Mouse (Mus musculus) thymus, adult 2 months (tissue): Measurements from ENCODE around the gene Cfap46. TPM values are rescaled to one million over a fixed set of nuclear protein-coding genes. Genes with fewer than 3 reads are reported as not detected.

Source experiments
- DNase-seq: peaks from one replicate; pipeline ENCODE4 v3.0.0; 2021
- H3K27ac ChIP-seq: fragments of 200-500 bp; 2 replicates; pipeline ENCODE4 v1.5.1; 2012; ENCODE audit warnings: low read length, control low read depth; ENCODE audit not compliant: control insufficient read depth, insufficient read depth
- H3K27me3 ChIP-seq: fragments of 200-500 bp; 2 replicates; pipeline ENCODE4 v1.6.1; 2012; ENCODE audit warnings: mild to moderate bottlenecking, low read length, moderate library complexity, mixed read lengths; ENCODE audit not compliant: control insufficient read depth, insufficient read depth
- H3K36me3 ChIP-seq: fragments of 200-500 bp; 2 replicates; pipeline ENCODE4 v1.6.1; 2012; ENCODE audit warnings: mild to moderate bottlenecking, low read length, moderate library complexity; ENCODE audit not compliant: control insufficient read depth, insufficient read depth
- H3K4me1 ChIP-seq: fragments of 200-500 bp; replicated peaks from 2 replicates; pipeline ENCODE4 v1.6.1; 2012; ENCODE audit warnings: low read length; ENCODE audit not compliant: control insufficient read depth, insufficient read depth
- H3K4me3 ChIP-seq: fragments of 200-500 bp; 2 replicates; pipeline ENCODE4 v1.5.1; 2012; ENCODE audit warnings: mild to moderate bottlenecking, low read length, control low read depth, moderate library complexity; ENCODE audit not compliant: control insufficient read depth, insufficient read depth
- CTCF ChIP-seq: fragments of 200-500 bp; IDR thresholded peaks from 2 replicates; pipeline ENCODE4 v1.5.1; 2012; ENCODE audit warnings: mild to moderate bottlenecking, control low read depth, low read length, moderate library complexity, borderline replicate concordance; ENCODE audit not compliant: control insufficient read depth, poor library complexity, insufficient read depth; ENCODE audit errors: extremely low read depth
- POLR2A ChIP-seq: fragments of 200-500 bp; IDR thresholded peaks from 2 replicates; pipeline ENCODE4 v1.6.1; 2012; ENCODE audit warnings: mild to moderate bottlenecking, low read length, control low read depth, moderate library complexity; ENCODE audit not compliant: control insufficient read depth, poor library complexity, insufficient read depth; ENCODE audit errors: extremely low read depth
- WGBS: fragments of 180-500 bp; shearing (Covaris S2); methylation state at CpG from one replicate; pipeline ENCODE4 v1.1.7; 2018; 5-methylcytosine and 5-hydroxymethylcytosine counted together
- polyA plus RNA-seq: library from polyadenylated mRNA; depleted of rRNA; stranded (reverse); fragments of >200 nt; gene quantifications from 2 replicates; pipeline ENCODE4 v1.2.3, GENCODE M21; 2012

Gene Cfap46
- polyA plus RNA-seq, 1 experiment = 0.36 TPM

- DNase-seq = no peak
- Histone ChIP-seq H3K4me3 (no peak overlapping the region), H3K36me3 (no peaks in the 10 kb centered on the region), H3K27me3 (no peaks in the 10 kb centered on the region), H3K27ac (no peak overlapping the region), H3K4me1 (no peaks in the 10 kb centered on the region)
- TF ChIP-seq CTCF = no peak
- TF ChIP-seq POLR2A = no peak
- 74% methylated on average over 9 of the region's 9 CpGs for WGBS
These were observed 58.5 kb downstream of the Cfap46 start for GRCm38 (mm10) chr7:139625156-139625555.

GRCm38 (mm10) chr7:139622568-139622967, 61.0 kb downstream of the Cfap46 start:
- Histone ChIP-seq H3K4me3 (no peak overlapping the region), H3K4me1 (no peaks in the 10 kb centered on the region), H3K27ac (no peak overlapping the region), H3K27me3 (no peaks in the 10 kb centered on the region), H3K36me3 (no peaks in the 10 kb centered on the region)
- WGBS = 92% methylated on average over 13 of the region's 13 CpGs
- TF ChIP-seq POLR2A (no peak), CTCF (no peak)
- no peak for DNase-seq

- no peaks in the 10 kb centered on the region for H3K27me3 ChIP-seq
- 63% methylated on average over 12 of the region's 12 CpGs for WGBS
- TF ChIP-seq POLR2A (no peak), CTCF (no peak)
These were observed 67.5 kb downstream of the Cfap46 start for GRCm38 (mm10) chr7:139615767-139616766.

GRCm38 (mm10) chr7:139610328-139610727, 73.3 kb downstream of the Cfap46 start:
- Histone ChIP-seq H3K27me3 (no peaks in the 10 kb centered on the region), H3K4me1 (no peaks in the 10 kb centered on the region), H3K4me3 (no peak overlapping the region), H3K27ac (no peak overlapping the region), H3K36me3 (no peaks in the 10 kb centered on the region)
- no peak for DNase-seq
- TF ChIP-seq CTCF = no peak
- no peak for TF ChIP-seq POLR2A
- WGBS = 27% methylated on average over 2 of the region's 2 CpGs

More at GRCm38 (mm10) chr7:139615767-139616766, 67.5 kb downstream of the Cfap46 start:
- Histone ChIP-seq H3K4me1 (no peaks in the 10 kb centered on the region), H3K4me3 (no peak overlapping the region), H3K36me3 (no peaks in the 10 kb centered on the region), H3K27ac (no peak overlapping the region)
- DNase-seq = peak; percentile 42

- Histone ChIP-seq H3K36me3 (no peaks in the 10 kb centered on the region), H3K4me1 (no peaks in the 10 kb centered on the region), H3K4me3 (no peak overlapping the region), H3K27ac (no peak overlapping the region), H3K27me3 (no peaks in the 10 kb centered on the region)
- WGBS = 16% methylated on average over 6 of the region's 6 CpGs
- no peak for DNase-seq
- TF ChIP-seq CTCF (no peak), POLR2A (no peak)
These were observed 87.8 kb downstream of the Cfap46 start for GRCm38 (mm10) chr7:139595862-139596261.

GRCm38 (mm10) chr7:139595311-139595710, 88.3 kb downstream of the Cfap46 start:
- Histone ChIP-seq H3K27me3 (no peaks in the 10 kb centered on the region), H3K27ac (no peak overlapping the region), H3K4me1 (no peaks in the 10 kb centered on the region), H3K4me3 (no peak overlapping the region), H3K36me3 (no peaks in the 10 kb centered on the region)
- no peak for TF ChIP-seq CTCF
- no peak for TF ChIP-seq POLR2A
- WGBS = 73% methylated on average over 6 of the region's 6 CpGs
- no peak for DNase-seq
